Mouse (Mus musculus): ENCODE measurements around the gene Klrc2. TPM values are rescaled to one million over a fixed set of nuclear protein-coding genes. Genes with fewer than 3 reads are reported as not detected.

The Klrc2 gene
- total and polyA plus RNA-seq, 2 experiments from 2014 or later, result not detected

DNA sequence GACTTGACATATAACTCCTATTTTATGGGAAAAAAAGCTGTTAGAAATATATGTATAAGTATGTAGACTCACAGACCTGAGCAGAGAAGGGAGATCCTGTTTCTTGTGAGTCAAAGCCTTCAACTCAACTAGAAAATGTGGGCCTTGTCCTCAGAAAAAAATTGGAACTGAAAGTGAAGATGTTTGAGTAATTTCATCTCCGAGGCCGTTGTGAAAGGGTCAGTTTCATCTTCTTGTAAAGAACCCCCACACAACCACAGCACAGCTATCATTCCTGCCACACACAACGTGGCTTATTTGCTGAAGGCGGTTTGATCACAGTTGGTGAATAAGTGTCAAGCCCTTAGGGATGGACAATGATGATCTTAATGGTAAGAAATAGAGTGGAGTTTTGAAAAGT, 36.8 kb downstream of the Klrc2 start, which contains the start of gene Klrk1:
Klrk1 (minus strand) TSS at position 130 of the 400 bp plus-strand sequence.
- ATAC-seq (ENCODE audit: low FRiP score) (no peak), DNase-seq (ENCODE audit: low spot score) (no peak)
- Histone ChIP-seq H3K27ac (ENCODE audit: low read depth, low read length) (no peak within 1 kb of the TSS), H3K9ac (replicated peaks; ENCODE audit: low read length, poor library complexity, severe bottlenecking) (no peak within 1 kb of the TSS), H3K9me3 (ENCODE audit: low read length) (no peaks in the 10 kb centered on the region), H3K36me3 (ENCODE audit: insufficient read depth, low read length) (no peaks in the 10 kb centered on the region), H3K4me2 (ENCODE audit: low read depth, low read length, poor library complexity, severe bottlenecking) (no peak within 1 kb of the TSS), H3K4me3 (ENCODE audit: low read depth, low read length) (no peak within 1 kb of the TSS), H3K4me1 (ENCODE audit: insufficient read depth, low read length) (no peaks in the 10 kb centered on the region), H3K27me3 (ENCODE audit: insufficient read depth, low read length) (no peaks in the 10 kb centered on the region)
- no peak for TF ChIP-seq CTCF (IDR thresholded peaks at IDR 0.05)
- WGBS, result 85% methylated on average over 4 of the region's 4 CpGs

DNA sequence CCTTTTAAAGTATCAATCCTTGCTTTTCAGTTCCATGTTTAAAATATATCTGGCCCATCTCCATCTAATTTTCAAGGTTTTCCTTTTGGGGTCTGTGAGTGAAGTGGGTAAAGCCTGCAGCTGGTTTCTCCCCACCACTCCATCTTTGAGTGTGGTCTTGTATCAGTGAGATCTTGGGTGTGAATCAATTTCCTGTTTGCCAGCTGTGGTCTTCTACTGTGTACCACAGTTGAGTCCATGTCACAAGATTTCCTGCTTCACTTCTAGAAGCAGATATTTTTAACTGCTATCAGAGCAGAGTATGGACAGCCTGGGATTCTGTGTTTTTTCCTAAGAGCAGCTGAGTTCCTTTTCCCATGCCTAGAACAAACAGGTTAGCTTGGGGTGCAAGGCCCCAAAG, 52.1 kb downstream of the Klrc2 start:
- H3K4me3 ChIP-seq (ENCODE audit: low read depth, low read length), result no peak overlapping the region
- DNase-seq (ENCODE audit: low spot score) (no peak), ATAC-seq (ENCODE audit: low FRiP score) (no peak)
- no peak overlapping the region for H3K4me2 ChIP-seq (ENCODE audit: low read depth, low read length, poor library complexity, severe bottlenecking)
- H3K27ac ChIP-seq (ENCODE audit: low read depth, low read length), result no peak overlapping the region
- no peaks in the 10 kb centered on the region for H3K4me1 ChIP-seq (ENCODE audit: insufficient read depth, low read length)
- H3K36me3 ChIP-seq (ENCODE audit: insufficient read depth, low read length), result no peaks in the 10 kb centered on the region
- H3K9me3 ChIP-seq (ENCODE audit: low read length), result no peaks in the 10 kb centered on the region
- no peak overlapping the region for H3K9ac ChIP-seq (replicated peaks; ENCODE audit: low read length, poor library complexity, severe bottlenecking)
- H3K27me3 ChIP-seq (ENCODE audit: insufficient read depth, low read length), result no peaks in the 10 kb centered on the region
- no peak for TF ChIP-seq CTCF (IDR thresholded peaks at IDR 0.05)

Small RNA genes lying within 50 kb of the gene (microRNA-seq; reads per million reads assigned to microRNA genes)
- gene Mir680-1 (ENCODE audit: borderline number of aligned reads), result not detected

Other genes with a start within 250 kb of the Klrc2 start
- 1.9 and 5.6 TPM in 2 replicates for gene Clec1a, start 208.7 kb downstream of the Klrc2 start, total RNA-seq (2014; rRNA removed)
- 2.6 and 2.8 TPM in 2 replicates for gene Clec1a, start 208.7 kb downstream of the Klrc2 start, polyA plus RNA-seq (2015; fragmentation: Nextera tagmentation; extraction: Ambion mirVana)
- not detected in 2 replicates for gene Olr1, start 153.5 kb downstream of the Klrc2 start, total RNA-seq (2014; rRNA removed)
- gene Olr1, start 153.5 kb downstream of the Klrc2 start, polyA plus RNA-seq (2015; fragmentation: Nextera tagmentation; extraction: Ambion mirVana), result not detected in 2 replicates
- not detected in 2 replicates for gene Tmem52b, start 148.1 kb downstream of the Klrc2 start, total RNA-seq (2014; rRNA removed)
- not detected in 2 replicates for gene Tmem52b, start 148.1 kb downstream of the Klrc2 start, polyA plus RNA-seq (2015; fragmentation: Nextera tagmentation; extraction: Ambion mirVana)
- gene Gabarapl1, start 127.5 kb downstream of the Klrc2 start, total RNA-seq (2014; rRNA removed), result 281 and 333 TPM in 2 replicates
- 276 and 278 TPM in 2 replicates for gene Gabarapl1, start 127.5 kb downstream of the Klrc2 start, polyA plus RNA-seq (2015; fragmentation: Nextera tagmentation; extraction: Ambion mirVana)
- 0.24 TPM in 1 of 2 replicates, not detected in the other for gene Klre1, start 82.8 kb downstream of the Klrc2 start, total RNA-seq (2014; rRNA removed)
- 0.15 and 0.34 TPM in 2 replicates for gene Klre1, start 82.8 kb downstream of the Klrc2 start, polyA plus RNA-seq (2015; fragmentation: Nextera tagmentation; extraction: Ambion mirVana)
- gene Klrd1, start 68.9 kb downstream of the Klrc2 start, total RNA-seq (2014; rRNA removed), result not detected in 2 replicates
- not detected in 2 replicates for gene Klrd1, start 68.9 kb downstream of the Klrc2 start, polyA plus RNA-seq (2015; fragmentation: Nextera tagmentation; extraction: Ambion mirVana)
- not detected in 2 replicates for gene Klrk1, start 36.8 kb downstream of the Klrc2 start, total RNA-seq (2014; rRNA removed)
- 0.07 TPM in 1 of 2 replicates, not detected in the other for gene Klrk1, start 36.8 kb downstream of the Klrc2 start, polyA plus RNA-seq (2015; fragmentation: Nextera tagmentation; extraction: Ambion mirVana)
- not detected in 2 replicates for gene Klrc3, start 17.4 kb downstream of the Klrc2 start, total RNA-seq (2014; rRNA removed)
- gene Klrc3, start 17.4 kb downstream of the Klrc2 start, polyA plus RNA-seq (2015; fragmentation: Nextera tagmentation; extraction: Ambion mirVana), result not detected in 2 replicates
- not detected in 2 replicates for gene Klrc1, start 18.3 kb upstream of the Klrc2 start, total RNA-seq (2014; rRNA removed)
- gene Klrc1, start 18.3 kb upstream of the Klrc2 start, polyA plus RNA-seq (2015; fragmentation: Nextera tagmentation; extraction: Ambion mirVana), result not detected in 2 replicates
- gene Klri1, start 56.4 kb upstream of the Klrc2 start, total RNA-seq (2014; rRNA removed), result not detected in 2 replicates
- gene Klri1, start 56.4 kb upstream of the Klrc2 start, polyA plus RNA-seq (2015; fragmentation: Nextera tagmentation; extraction: Ambion mirVana), result not detected in 2 replicates
- gene Klri2, start 79.8 kb upstream of the Klrc2 start, total RNA-seq (2014; rRNA removed), result 0.14 TPM in 1 of 2 replicates, not detected in the other
- 0.04 TPM in 1 of 2 replicates, not detected in the other for gene Klri2, start 79.8 kb upstream of the Klrc2 start, polyA plus RNA-seq (2015; fragmentation: Nextera tagmentation; extraction: Ambion mirVana)
- not detected in 2 replicates for gene Gm156, start 123.6 kb upstream of the Klrc2 start, total RNA-seq (2014; rRNA removed)
- gene Gm156, start 123.6 kb upstream of the Klrc2 start, polyA plus RNA-seq (2015; fragmentation: Nextera tagmentation; extraction: Ambion mirVana), result not detected in 2 replicates
- gene Gm17631, start 202.0 kb upstream of the Klrc2 start, total RNA-seq (2014; rRNA removed), result not detected in 2 replicates
- gene Gm17631, start 202.0 kb upstream of the Klrc2 start, polyA plus RNA-seq (2015; fragmentation: Nextera tagmentation; extraction: Ambion mirVana), result not detected in 2 replicates
- not detected in 2 replicates for gene Klra17, start 216.0 kb upstream of the Klrc2 start, total RNA-seq (2014; rRNA removed)
- not detected in 2 replicates for gene Klra17, start 216.0 kb upstream of the Klrc2 start, polyA plus RNA-seq (2015; fragmentation: Nextera tagmentation; extraction: Ambion mirVana)